Mouse (Mus musculus): ENCODE measurements around the gene Mul1.

Gene Mul1

DNA sequence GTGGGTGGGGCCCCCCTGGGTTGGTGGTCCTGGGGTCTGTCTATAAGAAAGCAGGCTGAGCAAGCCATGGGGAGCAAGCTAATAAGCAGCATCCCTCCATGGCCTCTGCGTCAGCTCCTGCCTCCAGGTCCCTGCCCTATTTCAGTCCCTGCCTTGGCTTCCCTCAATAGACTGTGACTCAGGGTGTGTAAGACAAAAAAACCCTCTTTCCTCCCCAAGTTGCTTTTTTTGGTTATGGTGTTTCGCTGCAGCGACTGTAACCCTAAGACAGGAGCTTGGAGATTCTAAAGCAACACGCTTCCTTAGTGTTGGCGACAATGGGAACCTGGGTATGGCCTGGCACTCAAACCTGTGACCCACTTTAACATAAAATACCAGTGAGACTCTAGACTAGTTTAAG lies 27.0 kb downstream of the Mul1 start:
- Histone ChIP-seq H3K27me3 (ENCODE audit: insufficient read depth, low read length) (peaks cover 25% of the 10 kb centered on the region), H3K4me1 (replicated peaks; ENCODE audit: low read depth, low read length) (peaks cover 92% of the 10 kb centered on the region), H3K9me3 (ENCODE audit: low read length) (no peaks in the 10 kb centered on the region), H3K36me3 (ENCODE audit: insufficient read depth, low read length) (no peaks in the 10 kb centered on the region), H3K4me3 (replicated peaks; ENCODE audit: low read length) (no peak overlapping the region)
- TF ChIP-seq NANOG (IDR thresholded peaks at IDR 0.05; ENCODE audit: borderline replicate concordance, low read length) = no peak
- TF ChIP-seq POU5F1 (IDR thresholded peaks at IDR 0.05; ENCODE audit: borderline replicate concordance, low read length) = no peak
- TF ChIP-seq CTCF (conservative IDR thresholded peaks at IDR 0.05; ENCODE audit: low read length) = no peak

- H3K36me3 ChIP-seq (ENCODE audit: insufficient read depth, low read length) = no peaks in the 10 kb centered on the region
- peak overlapping the region; percentile 57 for H3K4me3 ChIP-seq (replicated peaks; ENCODE audit: low read length)
- no peak for TF ChIP-seq POU5F1 (IDR thresholded peaks at IDR 0.05; ENCODE audit: borderline replicate concordance, low read length)
- TF ChIP-seq CTCF (conservative IDR thresholded peaks at IDR 0.05; ENCODE audit: low read length) = no peak; the same call in 1 of the 2 replicates
- no peak for TF ChIP-seq NANOG (IDR thresholded peaks at IDR 0.05; ENCODE audit: borderline replicate concordance, low read length)
- peaks cover 39% of the 10 kb centered on the region for H3K27me3 ChIP-seq (ENCODE audit: insufficient read depth, low read length)
- no peaks in the 10 kb centered on the region for H3K9me3 ChIP-seq (ENCODE audit: low read length)
- peaks cover 77% of the 10 kb centered on the region for H3K4me1 ChIP-seq (replicated peaks; ENCODE audit: low read depth, low read length)
Measured at GRCm38 (mm10) chr4:138462971-138463831, 28.7 kb downstream of the Mul1 start.

DNA sequence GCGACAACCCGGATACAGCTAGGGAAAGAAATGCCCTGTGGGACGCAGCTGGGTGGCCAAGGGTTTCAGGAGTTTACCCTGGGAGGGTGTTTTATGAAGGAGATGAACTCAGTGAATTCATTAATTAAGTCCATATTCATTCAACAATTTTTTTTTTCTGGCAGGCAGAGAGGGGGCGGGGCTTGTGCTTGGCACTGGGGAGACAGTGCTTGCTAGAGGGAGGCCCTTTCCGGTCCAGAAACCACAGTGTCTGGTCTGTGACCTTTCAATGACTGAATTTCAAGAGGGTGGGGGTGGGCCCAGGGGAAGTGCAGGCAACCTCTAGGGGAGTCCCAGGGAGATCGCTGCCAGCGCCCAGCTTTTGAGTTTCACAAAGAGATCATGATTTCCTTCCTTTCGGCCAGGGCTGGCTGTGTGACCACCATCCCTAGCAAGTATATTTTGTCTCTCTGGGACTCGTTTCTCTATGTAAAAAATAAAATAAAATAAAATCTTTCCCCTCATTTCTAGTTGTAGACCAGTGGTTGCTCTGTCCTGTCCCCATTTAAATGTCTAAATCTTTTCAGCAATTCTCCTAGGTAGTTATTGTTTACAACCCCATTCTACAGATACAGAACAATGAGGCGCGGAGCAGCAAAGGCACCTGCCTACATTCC lies 29.5 kb downstream of the Mul1 start:
- peaks cover 44% of the 10 kb centered on the region for H3K27me3 ChIP-seq (ENCODE audit: insufficient read depth, low read length)
- peaks cover 75% of the 10 kb centered on the region for H3K4me1 ChIP-seq (replicated peaks; ENCODE audit: low read depth, low read length)
- peak overlapping the region; percentile 57 for H3K4me3 ChIP-seq (replicated peaks; ENCODE audit: low read length)
- TF ChIP-seq POU5F1 (IDR thresholded peaks at IDR 0.05; ENCODE audit: borderline replicate concordance, low read length) (no peak), CTCF (conservative IDR thresholded peaks at IDR 0.05; ENCODE audit: low read length) (no peak), NANOG (IDR thresholded peaks at IDR 0.05; ENCODE audit: borderline replicate concordance, low read length) (no peak)
- H3K36me3 ChIP-seq (ENCODE audit: insufficient read depth, low read length) = no peaks in the 10 kb centered on the region
- no peaks in the 10 kb centered on the region for H3K9me3 ChIP-seq (ENCODE audit: low read length)

DNA sequence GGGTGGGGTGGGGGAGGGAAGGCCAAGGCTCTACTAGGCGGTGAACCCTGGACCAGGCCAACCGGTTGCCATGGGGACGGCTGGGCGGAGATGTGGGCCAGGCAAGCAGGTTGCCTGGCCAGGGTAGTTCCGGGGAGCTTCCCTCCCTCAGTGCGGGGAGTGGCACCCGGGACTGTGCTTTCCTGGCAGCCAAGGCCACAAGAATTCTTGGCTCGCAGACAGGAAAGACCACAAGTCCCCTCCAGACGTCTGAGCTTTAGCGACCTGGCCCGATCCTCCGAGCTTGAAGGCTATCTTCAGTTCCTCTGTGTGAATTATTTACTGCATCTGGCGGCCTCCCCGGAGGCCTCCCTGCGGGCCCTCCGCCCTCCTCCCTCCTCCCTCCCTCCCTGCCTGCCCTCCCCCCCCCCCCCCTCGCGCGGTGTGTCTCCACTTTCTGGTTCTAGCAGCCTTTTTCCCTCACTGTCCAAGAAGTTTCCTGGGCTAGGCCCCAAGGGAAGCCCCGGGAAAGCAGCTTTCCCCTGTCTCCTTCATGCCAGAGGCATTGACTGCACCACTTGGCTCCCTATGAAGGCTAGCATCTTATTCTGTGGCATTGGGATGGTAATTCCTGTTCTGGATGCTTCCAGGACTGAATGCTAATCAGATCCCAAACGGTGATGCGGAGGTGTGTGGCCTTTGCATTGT lies 30.3 kb downstream of the Mul1 start:
- Histone ChIP-seq H3K4me3 (replicated peaks; ENCODE audit: low read length) (peak overlapping the region; percentile 57), H3K9me3 (ENCODE audit: low read length) (no peaks in the 10 kb centered on the region), H3K4me1 (replicated peaks; ENCODE audit: low read depth, low read length) (peaks cover 75% of the 10 kb centered on the region), H3K27me3 (ENCODE audit: insufficient read depth, low read length) (peaks cover 40% of the 10 kb centered on the region), H3K36me3 (ENCODE audit: insufficient read depth, low read length) (no peaks in the 10 kb centered on the region)
- TF ChIP-seq POU5F1 (IDR thresholded peaks at IDR 0.05; ENCODE audit: borderline replicate concordance, low read length) = no peak

GRCm38 (mm10) chr4:138465446-138465845 lies 31.0 kb downstream of the Mul1 start:
- H3K4me1 ChIP-seq (replicated peaks; ENCODE audit: low read depth, low read length) = peaks cover 70% of the 10 kb centered on the region
- H3K4me3 ChIP-seq (replicated peaks; ENCODE audit: low read length) = 0 out of 2 replicates have a peak overlapping the region, but pooled peaks have one; percentile 8
- H3K36me3 ChIP-seq (ENCODE audit: insufficient read depth, low read length) = no peaks in the 10 kb centered on the region
- H3K27me3 ChIP-seq (ENCODE audit: insufficient read depth, low read length) = peaks cover 40% of the 10 kb centered on the region
- no peaks in the 10 kb centered on the region for H3K9me3 ChIP-seq (ENCODE audit: low read length)
- TF ChIP-seq NANOG (IDR thresholded peaks at IDR 0.05; ENCODE audit: borderline replicate concordance, low read length) (no peak), POU5F1 (IDR thresholded peaks at IDR 0.05; ENCODE audit: borderline replicate concordance, low read length) (no peak), CTCF (conservative IDR thresholded peaks at IDR 0.05; ENCODE audit: low read length) (no peak)

DNA sequence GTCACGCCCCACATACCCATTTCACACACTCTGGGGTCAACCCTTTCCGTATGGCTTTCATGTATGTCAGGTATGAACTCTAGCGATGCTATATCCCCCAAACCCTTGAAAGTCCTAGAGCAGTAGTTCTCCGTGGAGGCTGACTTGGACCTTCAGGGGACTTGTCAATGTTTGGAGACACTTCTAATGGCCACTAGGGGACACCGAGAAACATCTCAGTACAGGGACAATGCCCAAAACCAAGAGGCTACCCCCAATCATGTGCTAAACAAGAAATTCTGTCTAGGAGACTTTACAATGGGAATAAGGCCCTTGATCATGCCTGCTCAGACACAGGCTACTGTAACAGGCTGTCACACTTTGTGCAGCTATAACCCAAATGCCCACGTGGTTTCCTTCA lies 32.2 kb downstream of the Mul1 start:
- Histone ChIP-seq H3K27me3 (ENCODE audit: insufficient read depth, low read length) (peaks cover 37% of the 10 kb centered on the region), H3K4me3 (replicated peaks; ENCODE audit: low read length) (no peak overlapping the region), H3K9me3 (ENCODE audit: low read length) (no peaks in the 10 kb centered on the region), H3K4me1 (replicated peaks; ENCODE audit: low read depth, low read length) (peaks cover 62% of the 10 kb centered on the region), H3K36me3 (ENCODE audit: insufficient read depth, low read length) (no peaks in the 10 kb centered on the region)
- no peak for TF ChIP-seq POU5F1 (IDR thresholded peaks at IDR 0.05; ENCODE audit: borderline replicate concordance, low read length)
- no peak for TF ChIP-seq CTCF (conservative IDR thresholded peaks at IDR 0.05; ENCODE audit: low read length)

DNA sequence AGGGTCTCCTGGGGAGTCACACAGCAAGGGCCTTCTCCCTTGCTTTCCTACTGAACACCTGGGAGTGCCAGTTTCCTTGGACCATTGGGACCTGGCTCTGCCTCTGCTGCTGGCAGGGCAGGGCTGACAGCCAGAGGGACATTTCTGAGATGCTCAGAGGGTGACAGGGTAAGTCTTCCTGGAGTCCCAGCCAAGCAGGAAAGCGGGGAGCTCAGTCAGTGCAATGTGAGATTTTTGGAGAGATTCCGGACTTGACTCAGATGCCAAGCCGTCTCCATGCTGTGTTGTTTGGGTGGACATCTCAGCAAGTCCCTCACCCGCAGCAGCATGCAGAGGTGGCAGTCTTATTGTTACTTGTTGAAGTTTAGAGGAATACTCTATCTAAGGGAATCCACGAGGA lies 33.0 kb downstream of the Mul1 start:
- H3K4me3 ChIP-seq (replicated peaks; ENCODE audit: low read length) = no peak overlapping the region
- H3K4me1 ChIP-seq (replicated peaks; ENCODE audit: low read depth, low read length) = peaks cover 55% of the 10 kb centered on the region
- no peak for TF ChIP-seq CTCF (conservative IDR thresholded peaks at IDR 0.05; ENCODE audit: low read length)
- TF ChIP-seq POU5F1 (IDR thresholded peaks at IDR 0.05; ENCODE audit: borderline replicate concordance, low read length) = no peak
- TF ChIP-seq NANOG (IDR thresholded peaks at IDR 0.05; ENCODE audit: borderline replicate concordance, low read length) = no peak
- no peaks in the 10 kb centered on the region for H3K36me3 ChIP-seq (ENCODE audit: insufficient read depth, low read length)
- H3K27me3 ChIP-seq (ENCODE audit: insufficient read depth, low read length) = peaks cover 36% of the 10 kb centered on the region
- H3K9me3 ChIP-seq (ENCODE audit: low read length) = no peaks in the 10 kb centered on the region

- peaks cover 39% of the 10 kb centered on the region for H3K4me1 ChIP-seq (replicated peaks; ENCODE audit: low read depth, low read length)
- no peak for TF ChIP-seq POU5F1 (IDR thresholded peaks at IDR 0.05; ENCODE audit: borderline replicate concordance, low read length)
- no peak for TF ChIP-seq NANOG (IDR thresholded peaks at IDR 0.05; ENCODE audit: borderline replicate concordance, low read length)
- no peak for TF ChIP-seq CTCF (conservative IDR thresholded peaks at IDR 0.05; ENCODE audit: low read length)
- no peak overlapping the region for H3K4me3 ChIP-seq (replicated peaks; ENCODE audit: low read length)
- no peaks in the 10 kb centered on the region for H3K9me3 ChIP-seq (ENCODE audit: low read length)
- peaks cover 42% of the 10 kb centered on the region for H3K27me3 ChIP-seq (ENCODE audit: insufficient read depth, low read length)
- H3K36me3 ChIP-seq (ENCODE audit: insufficient read depth, low read length) = no peaks in the 10 kb centered on the region
Measured at GRCm38 (mm10) chr4:138469080-138469479, 34.6 kb downstream of the Mul1 start.

Measured in E14TG2a.4 (cell line).